Mouse (Mus musculus): Measurements from ENCODE around the gene Togaram2. TPM values are rescaled to one million over a fixed set of nuclear protein-coding genes. Genes with fewer than 3 reads are reported as not detected.

Gene Togaram2
- polyA plus RNA-seq, 1 experiment from 2014 or later, result 0.29 TPM

DNA sequence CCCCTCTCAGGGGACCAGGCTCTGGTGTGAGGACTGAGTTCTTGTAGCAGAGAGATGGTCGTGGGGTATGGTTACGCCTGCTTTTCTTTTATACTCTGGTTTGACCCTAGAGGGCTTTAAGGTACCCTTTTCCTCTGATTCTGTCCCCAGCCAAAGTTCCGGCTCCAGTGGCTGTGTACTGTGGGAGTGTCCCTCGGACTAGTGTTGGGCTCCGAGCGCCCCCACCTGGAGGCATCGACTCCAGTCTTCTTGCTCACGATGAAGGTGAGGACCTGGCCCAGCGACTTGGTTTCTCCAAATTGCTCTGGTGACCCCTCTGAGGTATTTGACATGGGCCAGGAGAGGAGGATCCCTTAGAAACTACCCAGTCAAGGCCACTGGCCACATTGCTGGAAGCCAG is 14.4 kb downstream of the Togaram2 start:
- H3K4me1 ChIP-seq, result peaks cover 10% of the 10 kb centered on the region
- H3K36me3 ChIP-seq (replicated peaks), result no peaks in the 10 kb centered on the region
- H3K27me3 ChIP-seq, result no peaks in the 10 kb centered on the region
- no peak overlapping the region for H3K27ac ChIP-seq
- no peak overlapping the region for H3K4me2 ChIP-seq
- 73% methylated on average over 9 of the region's 9 CpGs for WGBS
- H3K9ac ChIP-seq, result no peak overlapping the region
- no peaks in the 10 kb centered on the region for H3K9me3 ChIP-seq
- ATAC-seq (ENCODE audit: low FRiP score), result no peak
- no peak overlapping the region for H3K4me3 ChIP-seq (replicated peaks)

DNA sequence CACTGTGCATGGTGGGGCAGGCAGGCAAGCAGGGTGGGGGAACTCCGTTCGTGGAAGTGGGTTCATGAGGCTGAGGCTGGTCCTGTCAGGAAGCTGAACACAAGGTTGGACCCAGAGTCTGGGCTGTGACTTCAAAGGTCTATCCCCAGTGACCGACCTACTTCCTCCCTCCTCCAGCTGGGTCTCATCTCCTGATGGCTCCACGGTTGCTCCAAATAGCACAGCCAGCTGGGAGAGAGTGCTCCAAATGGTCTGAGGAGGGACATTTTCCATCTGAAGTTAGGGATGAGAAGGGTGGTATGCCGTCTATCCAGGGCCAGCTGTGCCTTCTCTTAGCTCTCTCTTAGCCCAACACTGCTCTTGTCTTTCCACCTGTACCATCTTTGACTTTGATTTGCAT is 16.8 kb downstream of the Togaram2 start:
- Histone ChIP-seq H3K9me3 (no peaks in the 10 kb centered on the region), H3K4me3 (replicated peaks) (no peak overlapping the region), H3K4me1 (peaks cover 16% of the 10 kb centered on the region), H3K9ac (no peak overlapping the region), H3K27me3 (no peaks in the 10 kb centered on the region), H3K4me2 (no peak overlapping the region), H3K27ac (no peak overlapping the region), H3K36me3 (replicated peaks) (no peaks in the 10 kb centered on the region)
- no peak for ATAC-seq (ENCODE audit: low FRiP score)
- WGBS, result 91% methylated on average over 5 of the region's 5 CpGs

DNA sequence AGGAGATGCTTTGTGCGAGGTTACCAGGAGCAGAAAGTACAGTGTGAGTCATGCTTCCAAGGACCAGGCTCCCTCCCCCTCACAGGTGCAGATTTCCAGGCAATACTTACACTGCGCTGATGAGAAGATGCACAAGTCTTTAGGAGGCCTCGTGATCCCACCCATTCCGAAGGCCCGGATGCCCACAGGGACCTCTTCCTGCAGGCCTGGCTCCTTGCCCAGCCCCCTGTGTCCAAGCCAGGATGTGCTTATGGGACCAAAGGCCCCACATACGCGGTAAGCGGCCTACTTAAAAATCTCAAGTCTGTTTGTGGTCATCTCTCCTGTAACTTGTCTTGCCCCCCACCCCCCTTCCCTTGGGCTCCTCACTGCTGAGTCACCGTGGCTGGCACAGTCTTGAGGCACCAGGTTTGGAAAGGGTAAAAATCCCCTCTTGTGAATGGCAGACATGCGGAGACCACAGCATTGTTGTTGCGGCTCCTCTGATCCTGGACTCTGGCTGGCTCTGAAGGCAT is 18.4 kb downstream of the Togaram2 start:
- Histone ChIP-seq H3K36me3 (replicated peaks) (no peaks in the 10 kb centered on the region), H3K9ac (no peak overlapping the region), H3K4me2 (no peak overlapping the region), H3K4me1 (peaks cover 16% of the 10 kb centered on the region), H3K27ac (no peak overlapping the region), H3K27me3 (no peaks in the 10 kb centered on the region), H3K9me3 (no peaks in the 10 kb centered on the region), H3K4me3 (replicated peaks) (no peak overlapping the region)
- WGBS, result 70% methylated on average over 11 of the region's 11 CpGs
- no peak for ATAC-seq (ENCODE audit: low FRiP score)

DNA sequence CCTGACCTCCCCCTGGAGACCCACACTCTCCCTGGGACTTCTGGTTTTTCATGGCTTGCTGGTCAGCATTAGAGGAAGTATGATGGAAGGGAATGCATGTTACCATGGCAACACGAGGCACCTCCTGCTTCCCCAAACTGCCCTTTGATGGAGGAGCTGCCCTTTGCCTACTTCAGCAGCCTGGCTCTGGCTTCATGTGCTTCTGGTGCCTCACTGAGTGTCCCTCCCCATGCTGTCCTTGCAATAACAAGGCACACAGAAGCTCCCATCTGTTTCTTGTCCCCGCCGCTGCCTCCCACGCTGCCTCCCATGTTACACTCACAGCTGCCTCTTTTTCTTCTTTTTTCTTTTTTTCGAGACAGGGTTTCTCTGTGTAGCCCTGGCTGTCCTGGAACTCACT is 20.3 kb downstream of the Togaram2 start:
- Histone ChIP-seq H3K4me2 (no peak overlapping the region), H3K27me3 (no peaks in the 10 kb centered on the region), H3K9me3 (no peaks in the 10 kb centered on the region), H3K27ac (no peak overlapping the region), H3K4me1 (peaks cover 16% of the 10 kb centered on the region), H3K36me3 (replicated peaks) (no peaks in the 10 kb centered on the region), H3K9ac (no peak overlapping the region), H3K4me3 (replicated peaks) (no peak overlapping the region)
- 53% methylated on average over 5 of the region's 5 CpGs for WGBS
- ATAC-seq (ENCODE audit: low FRiP score), result no peak

DNA sequence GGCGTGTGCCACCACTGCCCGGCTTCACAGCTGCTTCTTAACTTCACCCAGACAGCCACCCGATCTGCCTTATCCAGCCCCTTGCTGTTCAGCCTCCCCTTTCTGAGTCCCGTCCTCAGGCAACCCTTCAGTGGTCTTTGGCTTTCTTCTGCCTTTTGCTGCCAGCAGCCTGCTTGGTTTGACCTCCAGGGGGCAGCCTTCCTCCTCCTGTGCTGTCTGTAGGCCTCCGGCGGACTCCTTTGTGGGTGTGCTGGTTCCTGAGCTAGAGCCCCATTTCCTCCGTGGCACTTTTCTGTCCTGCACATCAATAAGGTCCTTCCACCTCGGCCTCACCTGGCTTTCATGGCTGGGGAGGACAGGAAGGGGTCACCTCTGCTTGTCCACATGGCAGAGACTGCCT is 20.7 kb downstream of the Togaram2 start:
- no peak overlapping the region for H3K4me3 ChIP-seq (replicated peaks)
- H3K4me1 ChIP-seq, result peaks cover 16% of the 10 kb centered on the region
- no peak overlapping the region for H3K9ac ChIP-seq
- WGBS, result 57% methylated on average over 8 of the region's 8 CpGs
- no peaks in the 10 kb centered on the region for H3K36me3 ChIP-seq (replicated peaks)
- H3K4me2 ChIP-seq, result no peak overlapping the region
- H3K27me3 ChIP-seq, result no peaks in the 10 kb centered on the region
- H3K9me3 ChIP-seq, result no peaks in the 10 kb centered on the region
- H3K27ac ChIP-seq, result no peak overlapping the region
- ATAC-seq (ENCODE audit: low FRiP score), result no peak

DNA sequence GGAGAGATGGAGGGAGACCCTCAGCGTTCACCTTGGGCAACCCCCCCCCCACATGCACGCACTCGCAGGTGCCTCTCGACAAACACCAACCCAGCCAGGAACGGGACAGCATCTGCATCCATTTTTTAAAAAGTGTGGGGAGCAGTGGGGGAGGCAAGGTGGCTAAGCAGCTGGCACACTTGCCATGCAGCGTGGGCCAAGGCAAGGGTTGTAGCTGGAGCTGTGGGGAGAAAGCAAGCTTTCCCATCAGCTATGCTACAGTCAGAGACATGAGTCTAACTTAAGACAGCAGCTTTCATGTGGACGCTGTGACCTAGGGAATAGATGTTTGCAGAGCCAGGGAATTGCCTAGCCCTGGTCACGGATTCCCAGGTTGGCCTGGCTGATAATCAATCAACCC is 22.1 kb downstream of the Togaram2 start:
- 92% methylated on average over 8 of the region's 8 CpGs for WGBS
- peaks cover 16% of the 10 kb centered on the region for H3K4me1 ChIP-seq
- no peaks in the 10 kb centered on the region for H3K27me3 ChIP-seq
- no peak overlapping the region for H3K27ac ChIP-seq
- no peaks in the 10 kb centered on the region for H3K9me3 ChIP-seq
- H3K4me3 ChIP-seq (replicated peaks), result no peak overlapping the region
- no peak overlapping the region for H3K4me2 ChIP-seq
- no peak for ATAC-seq (ENCODE audit: low FRiP score)
- no peaks in the 10 kb centered on the region for H3K36me3 ChIP-seq (replicated peaks)
- no peak overlapping the region for H3K9ac ChIP-seq

DNA sequence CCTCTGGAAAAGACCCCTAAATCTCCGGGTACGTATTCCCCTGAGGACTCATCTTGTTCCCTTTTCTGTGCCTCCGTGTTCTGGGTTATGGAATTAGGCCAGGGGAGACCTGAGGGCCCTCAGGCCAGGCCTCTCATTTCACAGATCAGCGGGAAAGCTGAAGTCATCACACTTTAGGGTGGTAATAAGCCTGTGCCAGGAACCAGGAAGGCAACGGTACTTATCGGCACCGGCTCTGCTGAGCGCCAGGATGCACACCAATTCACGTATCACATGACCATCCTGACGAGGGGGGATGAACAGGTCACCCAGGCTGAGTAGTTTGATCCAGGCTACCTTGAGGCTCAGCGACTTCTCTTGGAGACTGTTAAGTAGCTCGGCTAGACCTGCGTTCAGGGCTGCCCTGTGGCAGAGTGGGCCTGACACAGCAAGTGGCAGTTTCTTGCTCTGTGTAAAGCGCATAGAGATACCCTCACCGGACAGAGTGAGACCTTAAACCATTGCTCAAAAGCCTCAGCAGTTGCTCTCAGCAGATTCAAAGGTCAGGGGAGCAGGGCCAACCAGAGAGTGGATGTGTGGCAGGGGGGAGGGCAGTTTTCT is 22.8 kb downstream of the Togaram2 start:
- no peaks in the 10 kb centered on the region for H3K27me3 ChIP-seq
- H3K4me1 ChIP-seq, result peaks cover 16% of the 10 kb centered on the region
- no peak overlapping the region for H3K4me2 ChIP-seq
- no peak overlapping the region for H3K9ac ChIP-seq
- H3K4me3 ChIP-seq (replicated peaks), result no peak overlapping the region
- H3K9me3 ChIP-seq, result no peaks in the 10 kb centered on the region
- WGBS, result 81% methylated on average over 15 of the region's 15 CpGs
- H3K27ac ChIP-seq, result no peak overlapping the region
- ATAC-seq (ENCODE audit: low FRiP score), result no peak
- H3K36me3 ChIP-seq (replicated peaks), result no peaks in the 10 kb centered on the region

DNA sequence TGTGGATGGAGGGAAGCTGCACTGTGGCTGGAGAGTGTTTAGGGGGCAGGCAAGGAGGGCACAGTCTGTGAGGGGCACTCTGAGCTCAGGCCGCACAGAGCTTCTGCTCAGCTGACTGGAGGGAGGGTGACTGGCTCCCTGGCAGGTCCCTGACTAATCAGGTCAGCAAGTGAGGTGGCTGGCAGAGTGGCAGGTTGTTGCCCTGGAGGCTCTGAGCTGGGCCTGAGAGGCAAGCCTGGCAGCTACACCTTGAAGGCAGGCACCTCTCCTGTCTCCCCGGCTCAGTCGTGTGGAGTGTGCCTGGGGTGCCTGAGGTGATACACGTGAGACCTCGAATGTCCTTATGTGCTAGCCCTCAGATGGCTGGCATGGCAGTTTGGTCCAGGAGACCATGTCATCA is 23.3 kb downstream of the Togaram2 start:
- no peaks in the 10 kb centered on the region for H3K36me3 ChIP-seq (replicated peaks)
- ATAC-seq (ENCODE audit: low FRiP score), result no peak
- H3K27ac ChIP-seq, result no peak overlapping the region
- 90% methylated on average over 5 of the region's 5 CpGs for WGBS
- H3K27me3 ChIP-seq, result no peaks in the 10 kb centered on the region
- no peak overlapping the region for H3K4me3 ChIP-seq (replicated peaks)
- no peak overlapping the region for H3K4me2 ChIP-seq
- H3K4me1 ChIP-seq, result peaks cover 15% of the 10 kb centered on the region
- H3K9ac ChIP-seq, result no peak overlapping the region
- H3K9me3 ChIP-seq, result no peaks in the 10 kb centered on the region

DNA sequence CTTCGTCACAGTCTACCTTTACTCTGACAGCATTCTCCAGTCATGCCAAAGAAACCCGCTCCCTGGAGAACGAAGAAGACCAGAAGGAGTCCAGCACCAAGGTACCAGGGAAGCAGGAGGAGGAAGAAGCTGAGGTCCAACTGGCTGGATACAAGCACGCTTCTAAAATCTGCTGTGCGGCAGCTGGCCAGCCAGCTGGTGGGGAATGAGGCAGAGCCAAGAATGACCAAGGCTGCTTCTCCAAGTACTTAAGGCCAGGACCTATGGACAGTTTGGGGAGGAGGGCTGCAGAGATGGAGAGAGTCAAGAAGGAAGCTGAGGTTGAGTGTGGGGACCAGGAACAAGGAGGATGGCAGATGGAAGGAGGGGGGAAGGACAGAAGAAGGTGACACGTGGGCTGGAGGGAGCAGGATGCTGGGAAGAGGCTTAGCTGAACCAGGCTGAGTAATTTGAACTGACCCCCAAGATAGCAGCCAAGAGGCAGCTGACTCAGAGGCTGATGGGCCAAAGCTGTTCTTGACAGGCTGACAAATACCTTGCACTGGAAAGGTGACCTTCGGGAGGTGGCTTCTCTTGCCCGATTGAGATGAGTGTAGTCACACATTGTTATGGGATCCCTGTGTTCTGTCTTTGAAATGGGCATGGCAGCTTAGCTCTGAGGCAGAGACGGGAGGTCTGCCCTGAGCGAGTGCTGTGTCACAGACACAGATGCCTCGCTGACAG is 25.0 kb downstream of the Togaram2 start:
- 84% methylated on average over 11 of the region's 11 CpGs for WGBS
- H3K27me3 ChIP-seq, result no peaks in the 10 kb centered on the region
- H3K4me1 ChIP-seq, result peaks cover 8% of the 10 kb centered on the region; the same call in 1 of the 2 replicates
- H3K4me3 ChIP-seq (replicated peaks), result no peak overlapping the region
- no peaks in the 10 kb centered on the region for H3K9me3 ChIP-seq
- no peak overlapping the region for H3K27ac ChIP-seq
- H3K9ac ChIP-seq, result no peak overlapping the region
- H3K36me3 ChIP-seq (replicated peaks), result no peaks in the 10 kb centered on the region
- no peak overlapping the region for H3K4me2 ChIP-seq
- ATAC-seq (ENCODE audit: low FRiP score), result no peak

DNA sequence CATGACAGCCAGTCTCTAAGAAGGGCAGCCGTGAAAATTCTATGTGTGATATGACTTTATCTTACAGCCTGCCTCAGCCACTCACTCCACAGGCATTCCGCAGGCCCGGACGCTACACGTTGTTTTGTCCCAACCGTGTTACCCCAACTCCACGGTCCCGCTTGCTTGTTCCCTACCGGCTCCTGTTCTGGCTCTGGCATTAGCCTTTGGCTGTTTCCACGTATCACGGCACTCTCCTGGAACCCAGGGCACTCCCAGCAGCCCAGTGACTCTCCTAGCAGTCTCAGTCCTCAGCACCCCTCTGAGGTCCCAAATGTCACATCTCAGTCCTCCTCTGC is 25.5 kb downstream of the Togaram2 start:
- Histone ChIP-seq H3K27me3 (no peaks in the 10 kb centered on the region), H3K4me3 (replicated peaks) (no peak overlapping the region), H3K4me2 (no peak overlapping the region), H3K4me1 (peaks cover 3% of the 10 kb centered on the region; the same call in 1 of the 2 replicates), H3K27ac (no peak overlapping the region), H3K36me3 (replicated peaks) (no peaks in the 10 kb centered on the region), H3K9me3 (no peaks in the 10 kb centered on the region), H3K9ac (no peak overlapping the region)
- ATAC-seq (ENCODE audit: low FRiP score), result no peak
- WGBS, result 94% methylated on average over 11 of the region's 11 CpGs

DNA sequence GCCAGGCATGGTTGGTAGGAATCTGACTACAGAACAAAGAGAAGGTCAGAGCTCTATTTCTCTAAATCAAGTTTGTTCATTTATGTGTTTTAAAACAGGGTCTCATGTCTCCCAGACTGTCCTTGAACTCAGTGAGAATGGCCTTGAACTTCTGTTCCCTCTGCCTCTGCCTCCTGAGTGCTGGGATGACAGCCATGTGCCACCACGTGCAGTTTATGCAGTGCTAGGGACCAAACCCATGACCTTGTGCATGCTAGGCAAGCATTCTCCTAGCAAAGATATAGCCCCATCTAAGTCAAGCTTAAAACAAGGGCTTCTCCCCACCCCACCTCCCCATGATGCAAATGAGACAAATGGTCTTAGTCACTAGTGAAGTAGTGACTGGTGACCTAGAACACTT is 32.1 kb downstream of the Togaram2 start:
- no peak overlapping the region for H3K4me2 ChIP-seq
- ATAC-seq (ENCODE audit: low FRiP score), result no peak
- 85% methylated on average over 1 of the region's 1 CpGs for WGBS
- no peaks in the 10 kb centered on the region for H3K36me3 ChIP-seq (replicated peaks)
- no peak overlapping the region for H3K4me3 ChIP-seq (replicated peaks)
- H3K9ac ChIP-seq, result no peak overlapping the region
- H3K27ac ChIP-seq, result no peak overlapping the region
- H3K4me1 ChIP-seq, result peaks cover 7% of the 10 kb centered on the region; the same call in 1 of the 2 replicates
- no peaks in the 10 kb centered on the region for H3K9me3 ChIP-seq
- H3K27me3 ChIP-seq, result no peaks in the 10 kb centered on the region

DNA sequence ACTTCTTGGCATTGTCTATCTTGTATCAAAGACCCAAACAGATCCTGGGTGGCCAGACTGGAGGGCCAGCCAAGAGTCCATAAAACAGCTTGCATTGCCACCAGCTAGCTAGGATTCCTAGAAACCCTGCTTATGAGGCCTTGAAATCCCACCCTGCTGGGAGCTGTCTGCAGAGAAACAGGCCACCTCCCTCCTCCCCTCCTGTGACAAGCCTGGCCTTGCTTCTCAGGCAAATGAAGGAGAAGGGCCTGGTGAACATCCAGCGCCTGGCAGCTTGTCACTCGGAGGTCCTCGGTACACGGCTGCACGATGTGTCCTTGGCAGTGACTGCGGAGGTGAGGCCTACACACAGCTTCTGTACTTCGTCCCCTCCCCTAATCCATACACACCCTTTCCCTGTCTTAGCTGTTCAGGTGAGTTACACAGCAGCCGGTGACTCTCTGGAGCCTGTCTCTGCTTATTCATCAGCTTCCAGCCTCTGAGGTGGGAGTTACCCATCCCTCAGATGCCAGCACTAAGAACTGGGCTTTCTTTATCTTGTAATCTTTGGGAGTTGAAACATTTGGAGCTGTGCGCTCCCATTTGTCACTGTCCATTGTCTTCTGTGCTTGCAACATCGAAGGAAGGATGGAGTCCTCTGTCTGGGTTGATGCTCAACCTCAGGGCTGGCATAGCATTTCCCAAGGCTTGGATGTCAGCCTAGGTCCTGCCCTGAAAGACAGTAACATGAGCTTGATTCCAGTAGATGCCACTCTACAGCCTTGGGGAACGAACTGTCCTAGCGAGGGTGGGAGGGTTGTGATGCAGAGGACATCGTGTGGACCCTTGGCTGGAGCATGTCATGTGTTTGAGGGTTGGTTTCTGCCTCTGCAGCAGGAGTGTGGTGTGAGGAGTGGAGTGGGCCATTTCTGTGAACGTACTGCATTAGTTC is 32.8 kb downstream of the Togaram2 start:
- no peak overlapping the region for H3K27ac ChIP-seq
- 88% methylated on average over 14 of the region's 14 CpGs for WGBS
- no peak overlapping the region for H3K4me2 ChIP-seq
- H3K27me3 ChIP-seq, result no peaks in the 10 kb centered on the region
- no peaks in the 10 kb centered on the region for H3K9me3 ChIP-seq
- peaks cover 7% of the 10 kb centered on the region; the same call in 1 of the 2 replicates for H3K4me1 ChIP-seq
- no peak overlapping the region for H3K9ac ChIP-seq
- H3K4me3 ChIP-seq (replicated peaks), result no peak overlapping the region
- H3K36me3 ChIP-seq (replicated peaks), result no peaks in the 10 kb centered on the region
- ATAC-seq (ENCODE audit: low FRiP score), result no peak

Data from forebrain, embryonic 12.5 days (tissue).